Mouse (Mus musculus) mesoderm, embryonic 11.5 days (tissue): ENCODE measurements around the gene Spred3.

ENCODE experiments used
- DNase-seq: peaks from one replicate; pipeline ENCODE4 v3.0.0-alpha.2; 2012; ENCODE audit warnings: low read depth, low spot score

The Spred3 gene

GRCm38 (mm10) chr7:29128725-29129124, 41.5 kb downstream of the Spred3 start:
- DNase-seq, result no peak

GRCm38 (mm10) chr7:29126173-29126915, 43.9 kb downstream of the Spred3 start:
- peak; percentile 75 for DNase-seq

GRCm38 (mm10) chr7:29124970-29125369, 45.2 kb downstream of the Spred3 start, which contains the start of gene Ryr1:
TSS of gene Ryr1 (minus strand) at chr7:29125179.
- peak; percentile 78 for DNase-seq

GRCm38 (mm10) chr7:29123531-29124358, 46.5 kb downstream of the Spred3 start:
- DNase-seq, result peak; percentile 52

GRCm38 (mm10) chr7:29122821-29123220, 47.4 kb downstream of the Spred3 start:
- no peak for DNase-seq

GRCm38 (mm10) chr7:29119526-29119925, 50.7 kb downstream of the Spred3 start:
- DNase-seq, result no peak

- DNase-seq, result no peak
Measured at GRCm38 (mm10) chr7:29118142-29118851, 51.9 kb downstream of the Spred3 start.

- peak; percentile 61 for DNase-seq
Measured at GRCm38 (mm10) chr7:29108992-29109955, 60.9 kb downstream of the Spred3 start.
